Mouse (Mus musculus) myocyte (in vitro differentiated cells): ENCODE measurements at regions not wholly inside any gene's neighbourhood (a gene's known extent, or its start where the extent isn't known, plus 50 kb on each side); places are given as distances from the start of the nearest gene placed in this dataset.

Experiments used
- H3K27me3 ChIP-seq: one replicate; pipeline ENCODE4 v1.6.1; 2011; ENCODE audit not compliant: control insufficient read depth, insufficient read depth, insufficient read length
- H3K36me3 ChIP-seq: one replicate; pipeline ENCODE4 v1.6.1; 2011; ENCODE audit not compliant: control insufficient read depth, insufficient read depth
- H3K4me2 ChIP-seq: one replicate; pipeline ENCODE4 v1.6.1; 2011; ENCODE audit warnings: low read depth, control low read depth
- H3K4me3 ChIP-seq: one replicate; pipeline ENCODE4 v1.5.1; 2011; ENCODE audit warnings: mild to moderate bottlenecking, control low read depth, moderate library complexity
- H3K79me2 ChIP-seq: one replicate; pipeline ENCODE4 v1.6.1; 2011; ENCODE audit not compliant: control insufficient read depth, insufficient read depth
- H3ac ChIP-seq: one replicate; pipeline ENCODE4 v1.6.1; 2011; ENCODE audit not compliant: control insufficient read depth, insufficient read length
- CEBPB ChIP-seq: IDR thresholded peaks from 2 replicates; pipeline ENCODE4 v1.6.1; 2011; ENCODE audit warnings: mild to moderate bottlenecking, moderate library complexity; ENCODE audit not compliant: poor library complexity, insufficient read depth, severe bottlenecking
- E2F4 ChIP-seq: IDR thresholded peaks from one replicate; pipeline ENCODE4 v1.6.1; 2011; ENCODE audit warnings: mild to moderate bottlenecking, control low read depth, moderate library complexity; ENCODE audit not compliant: insufficient read depth
- MAX ChIP-seq: IDR thresholded peaks from one replicate; pipeline ENCODE4 v1.6.1; 2011; ENCODE audit warnings: low read depth, mild to moderate bottlenecking, control low read depth
- MYOD1 ChIP-seq, 3 experiments: IDR thresholded peaks; one replicate each; pipeline ENCODE4 v1.6.1; 2011; ENCODE audit warnings: control low read depth in 2 of 3, low read depth in 2 of 3, mild to moderate bottlenecking in 2 of 3, moderate library complexity in 1 of 3; ENCODE audit not compliant: insufficient read length in 2 of 3, control insufficient read depth in 1 of 3
- MYOG ChIP-seq, 3 experiments: IDR thresholded peaks; one replicate each; pipeline ENCODE4 v1.6.1; 2011; ENCODE audit warnings: control low read depth in 2 of 3, low read depth in 2 of 3, mild to moderate bottlenecking in 2 of 3; ENCODE audit not compliant: insufficient read length in 2 of 3, control insufficient read depth in 1 of 3, insufficient read depth in 1 of 3
- POLR2A ChIP-seq: IDR thresholded peaks from one replicate; pipeline ENCODE4 v1.6.1; 2011; ENCODE audit warnings: low read depth, mild to moderate bottlenecking, control low read depth, moderate library complexity; ENCODE audit not compliant: insufficient read length
- POLR2AphosphoS2 ChIP-seq: IDR thresholded peaks from one replicate; pipeline ENCODE4 v1.6.1; 2011; ENCODE audit warnings: low read depth, control low read depth; ENCODE audit not compliant: insufficient read length
- REST ChIP-seq: IDR thresholded peaks from one replicate; pipeline ENCODE4 v1.6.1; 2011; ENCODE audit warnings: mild to moderate bottlenecking, control low read depth, moderate library complexity; ENCODE audit not compliant: insufficient read depth, insufficient read length
- SRF ChIP-seq: IDR thresholded peaks from one replicate; pipeline ENCODE4 v1.6.1; 2011; ENCODE audit warnings: low read depth; ENCODE audit not compliant: control insufficient read depth, insufficient read length
- TCF12 ChIP-seq: IDR thresholded peaks from one replicate; pipeline ENCODE4 v1.6.1; 2011; ENCODE audit warnings: mild to moderate bottlenecking, control low read depth; ENCODE audit not compliant: poor library complexity, insufficient read depth, severe bottlenecking
- TCF3 ChIP-seq: IDR thresholded peaks from one replicate; pipeline ENCODE4 v1.6.1; 2011; ENCODE audit warnings: low read depth, control low read depth; ENCODE audit not compliant: insufficient read length
- USF1 ChIP-seq: IDR thresholded peaks from one replicate; pipeline ENCODE4 v1.6.1; 2011; ENCODE audit warnings: low read depth, mild to moderate bottlenecking, control low read depth, moderate library complexity

DNA sequence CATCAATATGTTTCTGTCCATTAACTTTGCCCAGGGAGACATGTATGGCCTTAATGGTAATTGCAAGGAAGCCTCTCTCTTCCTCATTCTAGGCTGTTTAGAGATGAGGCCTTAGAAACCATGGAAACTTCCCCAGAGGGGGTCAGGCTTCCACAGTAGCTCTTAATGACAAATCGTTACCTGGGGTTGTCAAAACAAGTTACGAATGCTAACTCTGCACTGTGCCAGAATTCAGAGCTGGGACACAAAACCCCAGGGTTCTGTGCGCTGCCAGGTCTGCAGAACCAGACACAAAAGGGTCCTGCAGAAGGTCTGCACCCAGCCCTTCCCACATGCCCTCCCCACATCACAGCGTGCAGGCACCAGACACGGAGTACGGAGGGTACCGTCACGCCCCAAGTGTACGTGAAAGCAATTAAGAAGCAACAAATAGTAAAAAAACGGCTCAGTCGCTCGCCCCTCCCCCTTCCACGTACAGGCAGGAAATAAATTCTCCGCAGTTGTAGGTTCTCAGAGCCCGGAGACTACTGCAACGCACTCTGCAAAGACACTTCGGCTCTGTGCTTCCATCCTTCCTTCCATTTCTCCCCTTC lies 303.3 kb downstream of the Prdm2 start:
- no peak for TF ChIP-seq SRF
- TF ChIP-seq POLR2A, result no peak

DNA sequence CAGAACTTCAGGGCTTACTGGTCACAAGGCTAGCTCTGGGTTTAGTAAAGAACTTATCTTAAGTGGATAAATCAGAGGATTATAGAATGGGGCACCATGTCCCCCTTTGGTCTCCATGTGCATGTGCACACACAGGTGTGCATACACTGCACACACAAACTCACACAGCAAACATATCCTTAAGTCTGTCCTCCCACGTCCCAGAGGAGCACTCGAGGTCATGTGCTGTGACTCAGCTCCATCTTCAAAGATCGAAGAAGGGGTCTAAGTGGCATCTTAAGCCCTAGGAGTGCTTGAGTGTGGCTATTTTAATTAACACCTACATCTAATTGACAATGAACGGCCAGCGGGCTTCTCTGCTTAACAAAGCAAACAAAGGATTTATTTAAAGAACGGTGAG lies 304.0 kb downstream of the Prdm2 start:
- no peaks in the 10 kb centered on the region for H3K27me3 ChIP-seq
- no peaks in the 10 kb centered on the region for H3K36me3 ChIP-seq
- no peak overlapping the region for H3ac ChIP-seq
- no peak overlapping the region for H3K4me3 ChIP-seq
- H3K79me2 ChIP-seq, result no peaks in the 10 kb centered on the region
- no peak overlapping the region for H3K4me2 ChIP-seq
- TF ChIP-seq MYOD1 (IDR thresholded peaks at IDR 0.05; ENCODE audit: control insufficient read depth in 1 of 3, insufficient read length in 2 of 3, low read depth in 2 of 3), result no peak
- TF ChIP-seq SRF, result no peak
- TF ChIP-seq REST, result no peak

More for the DNA sequence above, 303.3 kb downstream of the Prdm2 start:
- Histone ChIP-seq H3K36me3 (no peaks in the 10 kb centered on the region), H3K4me2 (no peak overlapping the region), H3ac (no peak overlapping the region), H3K4me3 (no peak overlapping the region), H3K79me2 (no peaks in the 10 kb centered on the region), H3K27me3 (no peaks in the 10 kb centered on the region)

DNA sequence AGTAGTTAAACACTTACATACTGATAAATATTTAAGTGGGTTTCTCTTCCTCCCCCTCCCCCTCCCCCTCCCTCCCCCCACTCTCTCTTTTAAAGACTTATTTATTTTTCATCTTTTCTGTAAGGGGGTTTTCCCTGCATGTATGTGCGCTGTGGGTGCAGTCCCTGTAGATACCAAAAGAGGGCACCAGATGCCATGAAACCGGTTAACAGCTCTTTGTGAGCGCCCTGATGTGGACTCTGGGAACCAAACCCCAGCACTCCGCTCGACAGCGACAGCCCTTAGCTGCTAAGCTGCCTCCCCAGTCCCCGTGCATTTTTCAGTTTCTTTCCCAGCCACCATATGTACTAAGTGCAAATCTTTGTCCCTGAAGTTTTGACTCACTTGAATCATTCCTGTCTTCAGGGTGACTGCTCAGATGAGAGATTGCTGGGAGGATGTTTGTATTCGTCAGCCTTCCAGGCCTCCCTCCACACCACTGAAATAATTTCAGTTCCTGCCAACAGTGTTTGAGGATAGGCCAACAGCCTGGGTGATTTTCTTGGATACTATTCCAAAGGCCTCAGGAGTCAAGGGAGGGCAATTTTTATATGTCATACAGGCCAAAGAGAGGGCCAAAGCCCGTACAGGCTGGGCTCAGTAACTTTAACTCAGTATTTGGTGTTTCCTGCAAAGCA lies 309.3 kb downstream of the Prdm2 start:
- no peak overlapping the region for H3ac ChIP-seq
- no peak overlapping the region for H3K4me3 ChIP-seq
- no peaks in the 10 kb centered on the region for H3K36me3 ChIP-seq
- H3K27me3 ChIP-seq, result no peaks in the 10 kb centered on the region
- H3K79me2 ChIP-seq, result no peaks in the 10 kb centered on the region
- no peak overlapping the region for H3K4me2 ChIP-seq
- TF ChIP-seq TCF3 (no peak), SRF (no peak), TCF12 (no peak), MYOD1 (IDR thresholded peaks at IDR 0.05; ENCODE audit: control insufficient read depth in 1 of 3, insufficient read length in 2 of 3, low read depth in 2 of 3) (no peak), POLR2AphosphoS2 (no peak)

DNA sequence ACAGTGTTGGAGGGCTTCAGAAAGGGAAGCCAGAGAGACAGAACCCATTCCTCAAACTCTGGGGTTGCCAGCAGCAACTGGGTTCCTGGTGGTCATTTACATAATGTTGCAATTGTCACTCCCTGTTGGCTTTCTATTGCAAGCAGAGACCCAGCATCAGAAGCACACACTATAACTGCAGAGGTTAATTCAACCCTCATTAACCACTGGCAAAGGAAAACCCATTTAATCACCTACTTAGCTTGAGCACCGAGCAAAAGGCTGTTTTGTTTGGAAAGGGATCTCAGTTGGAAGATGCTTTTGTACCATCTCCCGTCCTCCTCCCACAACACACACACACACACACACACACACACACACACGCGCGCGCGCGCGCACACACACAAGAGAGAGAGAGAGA lies 312.0 kb downstream of the Prdm2 start:
- H3K79me2 ChIP-seq, result no peaks in the 10 kb centered on the region
- TF ChIP-seq USF1 (no peak), MAX (no peak), TCF12 (no peak), MYOD1 (IDR thresholded peaks at IDR 0.05; ENCODE audit: control insufficient read depth in 1 of 3, insufficient read length in 2 of 3, low read depth in 2 of 3) (no peak), CEBPB (no peak), POLR2AphosphoS2 (no peak), E2F4 (no peak), TCF3 (no peak), SRF (no peak), POLR2A (no peak), REST (no peak), MYOG (IDR thresholded peaks at IDR 0.05; ENCODE audit: control insufficient read depth in 1 of 3, insufficient read depth in 1 of 3, insufficient read length in 2 of 3, low read depth in 2 of 3) (no peak)
- H3K4me2 ChIP-seq, result no peak overlapping the region
- no peak overlapping the region for H3K4me3 ChIP-seq
- no peaks in the 10 kb centered on the region for H3K27me3 ChIP-seq
- H3ac ChIP-seq, result no peak overlapping the region
- no peaks in the 10 kb centered on the region for H3K36me3 ChIP-seq

DNA sequence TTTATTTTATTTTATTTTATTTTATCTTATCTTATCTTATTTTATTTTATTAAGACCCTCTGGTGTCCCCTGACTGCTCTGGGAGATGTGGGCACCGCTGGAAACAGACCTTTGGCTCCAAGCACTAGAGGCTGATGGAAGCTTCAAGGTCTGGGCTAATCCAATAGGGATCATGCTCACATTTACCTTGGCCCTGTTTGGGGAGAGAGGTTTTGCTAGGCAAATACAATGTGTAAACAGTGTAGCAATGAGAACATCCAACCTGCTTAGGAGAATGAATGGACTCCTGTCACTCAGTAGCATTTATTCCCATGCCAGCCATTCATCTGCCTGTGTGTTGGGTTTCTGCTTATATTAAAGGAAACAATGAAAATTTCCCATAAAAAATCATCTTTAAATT lies 313.8 kb downstream of the Prdm2 start:
- no peaks in the 10 kb centered on the region for H3K36me3 ChIP-seq
- no peaks in the 10 kb centered on the region for H3K79me2 ChIP-seq
- no peak overlapping the region for H3ac ChIP-seq
- no peak overlapping the region for H3K4me2 ChIP-seq
- H3K27me3 ChIP-seq, result no peaks in the 10 kb centered on the region
- no peak overlapping the region for H3K4me3 ChIP-seq
- TF ChIP-seq POLR2A (no peak), MYOG (IDR thresholded peaks at IDR 0.05; ENCODE audit: control insufficient read depth in 1 of 3, insufficient read depth in 1 of 3, insufficient read length in 2 of 3, low read depth in 2 of 3) (no peak), POLR2AphosphoS2 (no peak), REST (no peak), MYOD1 (IDR thresholded peaks at IDR 0.05; ENCODE audit: control insufficient read depth in 1 of 3, insufficient read length in 2 of 3, low read depth in 2 of 3) (no peak), SRF (no peak), MAX (no peak), E2F4 (no peak), TCF3 (no peak), TCF12 (no peak), CEBPB (no peak), USF1 (no peak)
